Mouse (Mus musculus): ENCODE measurements around the gene Itpka. TPM values are rescaled to one million over a fixed set of nuclear protein-coding genes. Genes with fewer than 3 reads are reported as not detected.

The Itpka gene
- polyA plus RNA-seq, 1 experiment from 2014 or later = 0.76 TPM

DNA sequence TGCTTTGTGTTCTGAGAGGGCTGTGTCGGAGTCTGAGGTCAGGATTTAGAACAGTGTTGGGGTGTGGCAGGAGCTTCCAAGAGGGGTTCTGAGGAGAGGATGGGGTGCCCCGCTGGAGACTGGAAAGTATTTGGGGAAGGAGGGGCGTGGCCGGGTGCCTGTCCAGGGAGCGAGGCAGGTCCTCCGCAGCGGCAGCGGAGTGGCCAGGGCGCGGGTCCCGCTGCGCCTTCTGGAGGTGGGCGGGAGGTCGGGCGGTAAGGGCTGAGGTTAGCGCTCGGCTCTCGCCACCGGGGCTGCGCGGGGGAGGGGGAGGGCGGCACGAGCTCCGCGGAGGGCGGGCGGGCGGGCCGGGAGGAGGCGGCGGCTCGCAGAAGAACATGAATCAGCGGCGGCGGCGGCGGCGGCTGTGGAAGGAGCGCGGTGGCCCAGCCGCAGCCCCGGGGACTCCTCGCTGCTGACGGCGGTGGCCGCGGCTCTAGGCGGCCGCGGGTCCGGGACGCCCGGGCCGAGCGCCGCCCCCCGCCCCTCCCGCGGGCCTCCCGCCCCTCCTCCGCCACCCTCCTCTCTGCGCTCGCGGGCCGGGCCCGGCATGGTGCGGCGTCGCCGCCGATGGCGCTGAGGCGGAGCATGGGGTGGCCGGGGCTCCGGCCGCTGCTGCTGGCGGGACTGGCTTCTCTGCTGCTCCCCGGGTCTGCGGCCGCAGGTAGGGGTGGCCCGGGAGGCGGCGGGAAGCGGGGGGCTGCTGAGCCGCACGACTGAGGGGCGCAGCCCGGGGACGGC is 57.2 kb downstream of the Itpka start:
- Histone ChIP-seq H3K27me3 (peaks cover 26% of the 10 kb centered on the region), H3K9ac (replicated peaks) (peak overlapping the region; percentile 96), H3K27ac (peak overlapping the region; percentile 76)

DNA sequence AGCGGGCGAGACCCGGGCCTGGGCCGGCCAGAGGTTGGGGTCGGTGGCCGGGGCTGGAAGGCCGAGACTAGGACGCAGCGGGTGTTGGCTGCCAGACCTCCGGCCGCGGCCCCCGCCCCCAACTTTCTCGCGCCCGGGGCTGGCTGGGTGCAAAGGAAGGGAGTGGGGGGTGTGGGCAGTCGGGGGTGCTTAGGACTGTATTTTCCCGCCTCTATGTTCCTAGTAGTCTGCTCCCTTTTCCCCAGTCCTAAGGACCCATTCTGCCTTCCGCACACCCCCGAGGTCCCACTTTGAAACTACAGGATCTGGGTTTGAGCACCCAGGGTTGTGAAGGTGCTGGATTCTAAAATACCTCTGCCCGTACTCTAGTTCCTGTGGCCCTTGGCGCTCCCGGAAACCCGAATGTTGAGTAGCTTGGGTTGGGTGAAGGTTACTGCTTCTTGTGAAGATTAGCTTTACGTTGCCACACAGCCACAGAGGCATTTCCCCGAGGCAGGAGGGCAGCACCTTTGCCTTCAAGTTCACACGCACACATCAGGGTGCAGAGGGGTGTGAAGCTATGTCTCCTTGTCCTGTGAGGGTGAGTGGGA is 57.9 kb downstream of the Itpka start:
- H3K9me3 ChIP-seq = no peaks in the 10 kb centered on the region
- H3K27me3 ChIP-seq = peaks cover 22% of the 10 kb centered on the region
- peak overlapping the region; percentile 96 for H3K9ac ChIP-seq (replicated peaks)
- peak overlapping the region; percentile 76 for H3K27ac ChIP-seq
- under 1% methylated on average over 24 of the region's 27 CpGs for WGBS
- peak overlapping the region; percentile 88 for H3K4me2 ChIP-seq
- H3K36me3 ChIP-seq = peaks cover 18% of the 10 kb centered on the region
- 0 out of 2 replicates have a peak, but pooled peaks have one; percentile 8 for ATAC-seq (ENCODE audit: insufficient number of reproducible peaks, insufficient read depth, low FRiP score, low TSS enrichment, low read depth)
- H3K4me3 ChIP-seq (replicated peaks) = peak overlapping the region; percentile 93
- peaks cover 46% of the 10 kb centered on the region for H3K4me1 ChIP-seq (replicated peaks)

More for the DNA sequence above, 57.2 kb downstream of the Itpka start:
- Histone ChIP-seq H3K4me1 (replicated peaks) (peaks cover 39% of the 10 kb centered on the region), H3K4me3 (replicated peaks) (peak overlapping the region; percentile 93), H3K36me3 (peaks cover 11% of the 10 kb centered on the region), H3K4me2 (peak overlapping the region; percentile 88), H3K9me3 (no peaks in the 10 kb centered on the region)
- under 1% methylated on average over 56 of the region's 89 CpGs for WGBS
- peak; percentile 57; the same call in 1 of the 2 replicates for ATAC-seq (ENCODE audit: insufficient number of reproducible peaks, insufficient read depth, low FRiP score, low TSS enrichment, low read depth)

Other genes starting within 250 kb of the Itpka start
- gene Exd1, start 194.7 kb upstream of the Itpka start, polyA plus RNA-seq (2016; fragmentation: Nextera tagmentation; extraction: Ambion mirVana) = 0.36 and 0.74 TPM in 2 replicates
- gene Chp1, start 194.6 kb upstream of the Itpka start, polyA plus RNA-seq (2016; fragmentation: Nextera tagmentation; extraction: Ambion mirVana) = 58.3 and 58.5 TPM in 2 replicates
- 88.2 and 90.2 TPM in 2 replicates for gene Nusap1, start 124.0 kb upstream of the Itpka start, polyA plus RNA-seq (2016; fragmentation: Nextera tagmentation; extraction: Ambion mirVana)
- 32.2 and 37.5 TPM in 2 replicates for gene Oip5, start 123.9 kb upstream of the Itpka start, polyA plus RNA-seq (2016; fragmentation: Nextera tagmentation; extraction: Ambion mirVana)
- gene Ndufaf1, start 79.5 kb upstream of the Itpka start, polyA plus RNA-seq (2016; fragmentation: Nextera tagmentation; extraction: Ambion mirVana) = 49.0 and 50.9 TPM in 2 replicates
- gene Rtf1, start 67.3 kb upstream of the Itpka start, polyA plus RNA-seq (2016; fragmentation: Nextera tagmentation; extraction: Ambion mirVana) = 79.0 and 89.2 TPM in 2 replicates
- not detected in 2 replicates for gene Ltk, start 18.1 kb downstream of the Itpka start, polyA plus RNA-seq (2016; fragmentation: Nextera tagmentation; extraction: Ambion mirVana)
- gene Rpap1, start 45.2 kb downstream of the Itpka start, polyA plus RNA-seq (2016; fragmentation: Nextera tagmentation; extraction: Ambion mirVana) = 35.7 and 36.9 TPM in 2 replicates
- 34.6 and 37.8 TPM in 2 replicates for gene Tyro3, start 55.4 kb downstream of the Itpka start, polyA plus RNA-seq (2016; fragmentation: Nextera tagmentation; extraction: Ambion mirVana)
- 37.9 and 39.9 TPM in 2 replicates for gene Mga, start 154.9 kb downstream of the Itpka start, polyA plus RNA-seq (2016; fragmentation: Nextera tagmentation; extraction: Ambion mirVana)
- 3.4 and 4.9 TPM in 2 replicates for gene Mapkbp1, start 230.4 kb downstream of the Itpka start, polyA plus RNA-seq (2016; fragmentation: Nextera tagmentation; extraction: Ambion mirVana)

Data from limb, embryonic 12.5 days (tissue).